8 mouse cellular contexts compared by ENCODE assay signal in genomic region chr11:109361631-109362462, GRCm38 (mm10). TPM values are rescaled to one million over a fixed set of nuclear protein-coding genes. Genes with fewer than 3 reads are reported as not detected.
DNase-seq lines count a peak whose midpoint lies in the region; ATAC-seq and TF ChIP-seq lines count a peak whose summit lies in the region.

No protein-coding gene starts in this region.

- H3K4me2 ChIP-seq in forebrain, embryonic 14.5 days (ENCODE audit: low read length) = peak overlapping the region; percentile 57
- H3K4me2 ChIP-seq in hindbrain, postnatal 0 days (ENCODE audit: low read depth, low read length) = peak overlapping the region; percentile 89
- peak overlapping the region; percentile 91 for H3K4me2 ChIP-seq in liver, postnatal 0 days (ENCODE audit: low read depth, low read length)
- peak overlapping the region; percentile 82 for H3K4me2 ChIP-seq in neural tube, embryonic 15.5 days

- peak overlapping the region; percentile 45 for H3K9ac ChIP-seq in forebrain, embryonic 14.5 days (ENCODE audit: low read length)
- peak overlapping the region; percentile 94 for H3K9ac ChIP-seq in hindbrain, postnatal 0 days (replicated peaks; ENCODE audit: low read length)
- peak overlapping the region; percentile 78 for H3K9ac ChIP-seq in liver, postnatal 0 days (replicated peaks)
- peak overlapping the region; percentile 64 for H3K9ac ChIP-seq in neural tube, embryonic 15.5 days (replicated peaks)

- no peaks in the 10 kb centered on the region for H3K9me3 ChIP-seq in forebrain, embryonic 14.5 days (replicated peaks; ENCODE audit: control insufficient read depth, low read length)
- no peaks in the 10 kb centered on the region for H3K9me3 ChIP-seq in hindbrain, postnatal 0 days (ENCODE audit: low read length)
- no peaks in the 10 kb centered on the region for H3K9me3 ChIP-seq in liver, postnatal 0 days (ENCODE audit: low read length)
- H3K9me3 ChIP-seq in neural tube, embryonic 15.5 days (replicated peaks) = no peaks in the 10 kb centered on the region

- 0 out of 2 replicates have a peak, but pooled peaks have one; percentile 1 for ATAC-seq in forebrain, embryonic 14.5 days
- ATAC-seq in hindbrain, postnatal 0 days = no peak
- peak; percentile 24 for ATAC-seq in liver, postnatal 0 days
- ATAC-seq in neural tube, embryonic 15.5 days (ENCODE audit: low FRiP score) = 0 out of 2 replicates have a peak, but pooled peaks have one; percentile 2

- no peak for TF ChIP-seq CTCF in cerebellum, adult 2 months (IDR thresholded peaks at IDR 0.05; ENCODE audit: borderline replicate concordance, insufficient read depth, low read depth, low read length)
- no peak for TF ChIP-seq CTCF in hindbrain, postnatal 0 days (IDR thresholded peaks at IDR 0.05; ENCODE audit: low read depth)
- TF ChIP-seq CTCF in liver, postnatal 0 days (IDR thresholded peaks at IDR 0.05; ENCODE audit: low read depth) = peak; percentile 16; the same call in 1 of the 2 replicates

- peak in 1 of 2 experiments; percentile 42 for DNase-seq in cerebellum, adult 2 months
- DNase-seq in cerebellum, adult 18-20 months = no peak
- DNase-seq in adipocyte (ENCODE audit: low spot score) = peak; percentile 51
- DNase-seq in forebrain, embryonic 14.5 days (ENCODE audit: low spot score) = no peak
- DNase-seq in hindbrain, postnatal 0 days (ENCODE audit: low spot score) = no peak
- peak; percentile 61 for DNase-seq in liver, postnatal 0 days
- no peak for DNase-seq in layer of hippocampus, adult 9-10 months (ENCODE audit: low spot score)

- no peak for TF ChIP-seq POLR2A in cerebellum, adult 2 months (IDR thresholded peaks at IDR 0.05; ENCODE audit: borderline replicate concordance, insufficient read depth, low read length)

- H3K4me1 ChIP-seq in cerebellum, adult 2 months (ENCODE audit: control insufficient read depth, insufficient read depth, low read length) = peaks cover 26% of the 10 kb centered on the region
- peaks cover 49% of the 10 kb centered on the region for H3K4me1 ChIP-seq in forebrain, embryonic 14.5 days (ENCODE audit: control insufficient read depth, insufficient read depth, low read length)
- H3K4me1 ChIP-seq in hindbrain, postnatal 0 days (ENCODE audit: insufficient read depth, low read length) = peaks cover 44% of the 10 kb centered on the region
- H3K4me1 ChIP-seq in liver, postnatal 0 days (ENCODE audit: insufficient read depth) = peaks cover 49% of the 10 kb centered on the region
- peaks cover 60% of the 10 kb centered on the region for H3K4me1 ChIP-seq in neural tube, embryonic 15.5 days

- no peaks in the 10 kb centered on the region for H3K27me3 ChIP-seq in cerebellum, adult 2 months (ENCODE audit: control insufficient read depth, insufficient read depth, low read length)
- no peaks in the 10 kb centered on the region; the same call in 1 of the 2 replicates for H3K27me3 ChIP-seq in forebrain, embryonic 14.5 days (replicated peaks; ENCODE audit: control insufficient read depth, insufficient read depth, low read length)
- H3K27me3 ChIP-seq in hindbrain, postnatal 0 days (ENCODE audit: insufficient read depth, low read length) = no peaks in the 10 kb centered on the region
- no peaks in the 10 kb centered on the region for H3K27me3 ChIP-seq in liver, postnatal 0 days (ENCODE audit: insufficient read depth, low read length)
- H3K27me3 ChIP-seq in neural tube, embryonic 15.5 days (replicated peaks) = 0 out of 2 replicates have a peak, but pooled peaks cover 10% of the 10 kb centered on the region

- H3K36me3 ChIP-seq in forebrain, embryonic 14.5 days (ENCODE audit: control insufficient read depth, insufficient read depth, low read length) = peaks cover 16% of the 10 kb centered on the region
- no peaks in the 10 kb centered on the region for H3K36me3 ChIP-seq in hindbrain, postnatal 0 days (ENCODE audit: insufficient read depth, low read length)
- peaks cover 12% of the 10 kb centered on the region for H3K36me3 ChIP-seq in liver, postnatal 0 days (replicated peaks; ENCODE audit: insufficient read depth, low read length)
- peaks cover 5% of the 10 kb centered on the region; the same call in 1 of the 2 replicates for H3K36me3 ChIP-seq in neural tube, embryonic 15.5 days

- WGBS in cerebellum, adult 2 months = 4% methylated on average over 27 of the region's 27 CpGs
- 8% methylated on average over 27 of the region's 27 CpGs for WGBS in forebrain, embryonic 14.5 days
- 7% methylated on average over 27 of the region's 27 CpGs for WGBS in hindbrain, postnatal 0 days
- WGBS in liver, postnatal 0 days (ENCODE audit: insufficient replicate concordance) = 2% methylated on average over 27 of the region's 27 CpGs
- 10% methylated on average over 27 of the region's 27 CpGs for WGBS in neural tube, embryonic 15.5 days

- no peak for TF ChIP-seq EP300 in liver, postnatal 0 days (IDR thresholded peaks at IDR 0.05; ENCODE audit: low read depth)

- H3K4me3 ChIP-seq in cerebellum, adult 2 months (replicated peaks; ENCODE audit: insufficient read depth, low read depth, low read length) = peak overlapping the region; percentile 100
- H3K4me3 ChIP-seq in forebrain, embryonic 14.5 days (ENCODE audit: low read depth, low read length) = peak overlapping the region; percentile 87
- peak overlapping the region; percentile 96 for H3K4me3 ChIP-seq in hindbrain, postnatal 0 days (ENCODE audit: low read length)
- peak overlapping the region; percentile 96 for H3K4me3 ChIP-seq in liver, postnatal 0 days (ENCODE audit: low read depth, low read length)
- peak overlapping the region; percentile 81 for H3K4me3 ChIP-seq in neural tube, embryonic 15.5 days (replicated peaks)

- H3K27ac ChIP-seq in cerebellum, adult 2 months (ENCODE audit: insufficient read depth, low read length) = peak overlapping the region; percentile 99
- H3K27ac ChIP-seq in forebrain, embryonic 14.5 days (ENCODE audit: low read depth, low read length) = no peak overlapping the region
- peak overlapping the region; percentile 98 for H3K27ac ChIP-seq in hindbrain, postnatal 0 days
- peak overlapping the region; percentile 100 for H3K27ac ChIP-seq in liver, postnatal 0 days (ENCODE audit: low read depth)
- peak overlapping the region; percentile 94 for H3K27ac ChIP-seq in neural tube, embryonic 15.5 days (replicated peaks)

RNA-seq across cellular contexts. Expression of gene Gna13, which starts 0.8 kb away (rescaled TPM):
- polyA plus RNA-seq in cerebellum, adult 2 months (2012; rRNA removed) = 35.6 and 37.5 TPM in 2 replicates
- polyA plus RNA-seq in forebrain, embryonic 14.5 days (2014; fragmentation: Nextera tagmentation; extraction: Ambion mirVana) = 13.7 and 16.3 TPM in 2 replicates
- total RNA-seq in hindbrain, postnatal 0 days (2014; rRNA removed) = 55.0 and 69.3 TPM in 2 replicates
- 38.1 and 44.4 TPM in 2 replicates for polyA plus RNA-seq in hindbrain, postnatal 0 days (2015; fragmentation: Nextera tagmentation; extraction: Ambion mirVana)
- polyA plus RNA-seq in liver, postnatal 0 days (2015; fragmentation: Nextera tagmentation; extraction: Ambion mirVana) = 28.4 and 30.6 TPM in 2 replicates
- polyA plus RNA-seq in neural tube, embryonic 15.5 days (2015; fragmentation: Nextera tagmentation; extraction: Ambion mirVana) = 16.8 and 20.2 TPM in 2 replicates

RNA-seq across cellular contexts. Expression of gene 9930022D16Rik, which starts 51.9 kb away (rescaled TPM):
- not detected in 2 replicates for polyA plus RNA-seq in cerebellum, adult 2 months (2012; rRNA removed)
- not detected in 2 replicates for polyA plus RNA-seq in forebrain, embryonic 14.5 days (2014; fragmentation: Nextera tagmentation; extraction: Ambion mirVana)
- total RNA-seq in hindbrain, postnatal 0 days (2014; rRNA removed) = not detected in 2 replicates
- polyA plus RNA-seq in hindbrain, postnatal 0 days (2015; fragmentation: Nextera tagmentation; extraction: Ambion mirVana) = not detected in 2 replicates
- not detected in 2 replicates for polyA plus RNA-seq in liver, postnatal 0 days (2015; fragmentation: Nextera tagmentation; extraction: Ambion mirVana)
- polyA plus RNA-seq in neural tube, embryonic 15.5 days (2015; fragmentation: Nextera tagmentation; extraction: Ambion mirVana) = 0.05 TPM in 1 of 2 replicates, not detected in the other

Comparison
In these comparisons a context has a peak if more than half of its experiments do, and no peak if none do; other contexts are left out.
1. DNase-seq: peak in adipocyte (single experiment) and liver, postnatal 0 days (single experiment); none in cerebellum, adult 18-20 months (0 of 2), forebrain, embryonic 14.5 days (single experiment), hindbrain, postnatal 0 days (single experiment) and layer of hippocampus, adult 9-10 months (single experiment).
2. Peak in every context shown above with its lines, with median percentiles within 50 percentile points of each other: H3K4me3 ChIP-seq, H3K4me2 ChIP-seq and H3K9ac ChIP-seq.